Mouse (Mus musculus) C2C12 (cell line): ENCODE results near the gene Vmn1r218.
"Not testable (repeated sequence)": the region's sequence is repeated elsewhere in the genome, so short reads cannot be mapped to it uniquely, and the experiment has no call there.

Experiments used
- CEBPB ChIP-seq: IDR thresholded peaks from one replicate; pipeline ENCODE4 v1.6.1; 2011; ENCODE audit warnings: low read depth, mild to moderate bottlenecking, control low read depth, moderate library complexity
- CTCF ChIP-seq: IDR thresholded peaks from one replicate; pipeline ENCODE4 v1.5.1; 2011; ENCODE audit not compliant: control insufficient read depth, insufficient read depth, insufficient read length
- MYOD1 ChIP-seq: IDR thresholded peaks from one replicate; pipeline ENCODE4 v1.6.1; 2011; ENCODE audit warnings: low read depth; ENCODE audit not compliant: control insufficient read depth, insufficient read length

- not testable (repeated sequence) for TF ChIP-seq CTCF, MYOD1, CEBPB
These were observed 33.5 kb downstream of the Vmn1r218 start for GRCm38 (mm10) chr13:23166471-23166870.
